Mouse (Mus musculus) neural tube, embryonic 13.5 days (tissue): ENCODE measurements at regions not wholly inside any gene's neighbourhood (a gene's known extent, or its start where the extent isn't known, plus 50 kb on each side); places are given as distances from the start of the nearest gene placed in this dataset.

Experiments used
- ATAC-seq: fragments of 200-750 bp; cut with Nextera tagmentation; 2 replicates; pipeline ENCODE4 v1.8.0; 2017; ENCODE audit warnings: low read depth, mild to moderate bottlenecking, moderate TSS enrichment, moderate library complexity
- H3K27ac ChIP-seq: fragments of 300-500 bp; sonication (generic); replicated peaks from 2 replicates; pipeline ENCODE4 v1.5.1; 2015; ENCODE audit warnings: moderate library complexity, mild to moderate bottlenecking, inconsistent platforms
- H3K27me3 ChIP-seq: fragments of 300-500 bp; sonication (generic); 2 replicates; pipeline ENCODE4 v1.6.1; 2015; ENCODE audit warnings: mild to moderate bottlenecking, inconsistent platforms
- H3K36me3 ChIP-seq: fragments of 300-500 bp; sonication (generic); 2 replicates; pipeline ENCODE4 v1.6.1; 2015; ENCODE audit warnings: mild to moderate bottlenecking, inconsistent platforms
- H3K4me1 ChIP-seq: fragments of 300-500 bp; sonication (generic); replicated peaks from 2 replicates; pipeline ENCODE4 v1.6.1; 2015; ENCODE audit warnings: inconsistent platforms
- H3K4me2 ChIP-seq: fragments of 300-500 bp; sonication (generic); 2 replicates; pipeline ENCODE4 v1.6.1; 2015; ENCODE audit warnings: inconsistent platforms, mild to moderate bottlenecking, moderate library complexity
- H3K4me3 ChIP-seq: fragments of 300-500 bp; sonication (generic); 2 replicates; pipeline ENCODE4 v1.5.1; 2015; ENCODE audit warnings: mild to moderate bottlenecking, inconsistent platforms
- H3K9ac ChIP-seq: fragments of 300-500 bp; sonication (generic); 2 replicates; pipeline ENCODE4 v1.6.1; 2015; ENCODE audit warnings: moderate library complexity, mild to moderate bottlenecking, inconsistent platforms
- H3K9me3 ChIP-seq: fragments of 300-500 bp; sonication (generic); 2 replicates; pipeline ENCODE4 v1.6.1; 2016; ENCODE audit warnings: inconsistent platforms
- WGBS: fragments of 180-500 bp; shearing (Covaris S2); methylation state at CpG from one replicate; pipeline ENCODE4 v1.1.7; 2015; 5-methylcytosine and 5-hydroxymethylcytosine counted together

DNA sequence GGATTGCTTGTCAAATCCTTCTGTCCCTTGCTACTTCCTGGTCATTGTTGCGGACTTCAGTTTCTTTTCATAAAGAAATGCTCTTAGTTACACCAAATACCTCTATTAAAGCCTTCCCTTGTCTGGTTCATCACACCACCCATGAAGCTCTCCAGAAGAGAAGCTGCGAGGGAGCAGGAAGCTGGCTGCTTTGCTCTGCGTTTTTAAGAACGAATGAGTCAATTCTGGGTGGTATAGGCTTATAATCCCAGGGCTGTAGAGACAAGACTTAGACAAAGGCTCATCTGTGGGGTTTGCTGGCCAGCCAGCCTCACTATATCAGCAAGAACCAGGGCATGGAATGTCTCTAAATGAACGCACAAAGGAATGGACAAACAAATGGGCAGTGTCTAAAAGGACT is 124.4 kb downstream of the Maf start:
- no peak overlapping the region for H3K27ac ChIP-seq
- ATAC-seq, result no peak
- H3K36me3 ChIP-seq, result no peaks in the 10 kb centered on the region
- whole genome bisulfite sequencing, result 83% methylated on average over 5 of the region's 5 CpGs
- H3K9ac ChIP-seq, result no peak overlapping the region
- no peaks in the 10 kb centered on the region for H3K9me3 ChIP-seq
- H3K4me2 ChIP-seq, result no peak overlapping the region
- H3K4me1 ChIP-seq, result 0 out of 2 replicates have a peak, but pooled peaks cover 6% of the 10 kb centered on the region
- no peak overlapping the region for H3K4me3 ChIP-seq
- H3K27me3 ChIP-seq, result no peaks in the 10 kb centered on the region

DNA sequence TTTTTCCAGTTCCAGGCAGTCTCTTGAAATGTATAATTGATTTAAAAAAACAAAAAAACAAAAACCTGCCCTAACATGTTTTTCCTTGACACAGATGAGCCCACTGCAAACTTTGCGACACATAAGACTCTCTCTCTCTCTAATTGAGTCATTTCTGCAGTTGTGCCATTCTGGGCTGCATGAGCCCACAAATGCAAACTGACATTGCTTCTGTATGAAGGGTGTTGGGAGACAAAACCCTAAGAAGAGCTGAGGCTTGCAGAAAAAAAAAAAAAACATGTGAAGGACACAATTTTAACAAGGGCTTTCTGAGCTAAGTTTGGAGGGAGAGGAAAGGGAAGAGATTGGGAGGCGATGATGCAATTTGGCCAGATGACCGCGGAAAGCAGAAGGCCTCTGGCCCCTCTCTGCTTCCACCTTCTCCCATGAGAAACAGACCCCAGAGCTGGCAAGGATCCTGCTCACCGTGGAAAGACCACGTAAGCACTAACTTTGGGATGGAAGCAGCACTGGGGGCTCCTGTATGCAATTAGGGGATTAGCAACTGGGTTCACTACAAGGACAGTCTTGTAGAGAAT is 125.6 kb downstream of the Maf start:
- ATAC-seq, result no peak
- WGBS, result 90% methylated on average over 6 of the region's 6 CpGs
- no peaks in the 10 kb centered on the region for H3K27me3 ChIP-seq
- 0 out of 2 replicates have a peak, but pooled peaks cover 6% of the 10 kb centered on the region for H3K4me1 ChIP-seq
- no peaks in the 10 kb centered on the region for H3K36me3 ChIP-seq
- H3K27ac ChIP-seq, result no peak overlapping the region
- H3K9ac ChIP-seq, result no peak overlapping the region
- no peak overlapping the region for H3K4me2 ChIP-seq
- H3K4me3 ChIP-seq, result no peak overlapping the region
- H3K9me3 ChIP-seq, result no peaks in the 10 kb centered on the region

DNA sequence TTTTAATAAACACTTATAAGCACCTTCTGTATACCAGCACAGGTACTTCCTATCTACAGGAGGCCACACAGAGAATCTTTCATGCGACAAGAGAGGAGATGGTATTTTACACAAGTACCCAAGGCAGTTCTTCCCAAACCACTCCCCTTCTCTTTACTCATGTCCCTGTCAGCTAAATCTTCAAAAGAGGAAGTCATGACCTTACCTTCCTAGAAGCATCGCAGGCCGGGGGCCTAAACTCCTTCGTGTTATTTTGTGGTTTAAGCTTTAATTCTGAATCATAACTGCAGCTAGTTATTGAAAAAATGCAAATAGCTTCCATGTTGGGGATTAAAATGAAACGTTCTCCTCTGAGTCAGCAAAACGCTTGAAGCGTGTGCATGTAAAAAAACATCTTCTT is 139.2 kb downstream of the Maf start:
- Histone ChIP-seq H3K4me2 (no peak overlapping the region), H3K9ac (no peak overlapping the region), H3K27me3 (no peaks in the 10 kb centered on the region), H3K4me3 (no peak overlapping the region), H3K4me1 (no peaks in the 10 kb centered on the region), H3K27ac (no peak overlapping the region), H3K36me3 (no peaks in the 10 kb centered on the region), H3K9me3 (no peaks in the 10 kb centered on the region)
- ATAC-seq, result no peak
- WGBS, result 84% methylated on average over 7 of the region's 7 CpGs

DNA sequence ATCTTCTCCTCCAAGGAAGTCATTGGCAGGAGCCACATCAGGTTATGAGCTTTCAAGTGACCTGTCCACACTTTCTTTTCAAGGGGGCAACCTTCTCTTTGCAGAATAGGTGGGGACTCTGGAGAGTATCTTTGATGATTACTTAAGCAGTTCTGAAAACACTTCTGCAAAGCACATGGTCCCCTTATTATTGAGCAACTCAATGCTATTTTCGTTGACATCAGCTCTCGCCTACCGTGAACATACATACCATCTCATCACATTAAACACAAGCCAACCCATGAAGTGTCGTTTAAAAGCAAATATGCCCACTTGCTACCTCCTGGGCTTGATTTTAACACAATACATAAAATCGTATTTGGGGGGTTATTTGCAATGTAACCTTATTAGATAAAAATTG is 141.8 kb downstream of the Maf start:
- no peak overlapping the region for H3K4me2 ChIP-seq
- no peaks in the 10 kb centered on the region for H3K27me3 ChIP-seq
- H3K9me3 ChIP-seq, result no peaks in the 10 kb centered on the region
- no peak for ATAC-seq
- no peak overlapping the region for H3K27ac ChIP-seq
- no peaks in the 10 kb centered on the region for H3K4me1 ChIP-seq
- no peak overlapping the region for H3K9ac ChIP-seq
- H3K4me3 ChIP-seq, result no peak overlapping the region
- H3K36me3 ChIP-seq, result no peaks in the 10 kb centered on the region
- 85% methylated on average over 5 of the region's 5 CpGs for WGBS

DNA sequence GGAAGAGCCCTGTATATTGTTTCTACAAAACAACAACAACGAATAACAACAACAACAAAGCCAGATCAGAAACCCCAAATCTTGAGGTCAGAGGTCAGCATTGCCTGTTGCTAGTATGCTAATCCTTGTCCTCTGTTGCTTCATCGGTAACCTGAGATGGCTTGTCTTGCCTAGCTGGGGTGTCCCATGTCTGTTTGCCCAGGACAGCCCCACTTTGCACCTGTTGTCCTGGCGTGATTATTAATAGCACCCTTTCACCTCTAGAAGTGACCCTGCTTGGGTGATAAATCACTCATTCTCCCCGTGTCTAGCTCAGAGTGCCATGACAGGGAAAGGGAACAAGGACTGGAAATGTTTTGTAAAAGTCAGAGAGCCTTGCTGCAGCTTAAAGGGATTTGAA is 145.2 kb downstream of the Maf start:
- WGBS, result 37% methylated on average over 4 of the region's 4 CpGs
- H3K9me3 ChIP-seq, result no peaks in the 10 kb centered on the region
- no peaks in the 10 kb centered on the region for H3K27me3 ChIP-seq
- no peaks in the 10 kb centered on the region for H3K36me3 ChIP-seq
- no peak overlapping the region for H3K4me2 ChIP-seq
- H3K27ac ChIP-seq, result no peak overlapping the region
- no peak overlapping the region for H3K4me3 ChIP-seq
- no peak overlapping the region for H3K9ac ChIP-seq
- no peaks in the 10 kb centered on the region for H3K4me1 ChIP-seq
- ATAC-seq, result no peak

DNA sequence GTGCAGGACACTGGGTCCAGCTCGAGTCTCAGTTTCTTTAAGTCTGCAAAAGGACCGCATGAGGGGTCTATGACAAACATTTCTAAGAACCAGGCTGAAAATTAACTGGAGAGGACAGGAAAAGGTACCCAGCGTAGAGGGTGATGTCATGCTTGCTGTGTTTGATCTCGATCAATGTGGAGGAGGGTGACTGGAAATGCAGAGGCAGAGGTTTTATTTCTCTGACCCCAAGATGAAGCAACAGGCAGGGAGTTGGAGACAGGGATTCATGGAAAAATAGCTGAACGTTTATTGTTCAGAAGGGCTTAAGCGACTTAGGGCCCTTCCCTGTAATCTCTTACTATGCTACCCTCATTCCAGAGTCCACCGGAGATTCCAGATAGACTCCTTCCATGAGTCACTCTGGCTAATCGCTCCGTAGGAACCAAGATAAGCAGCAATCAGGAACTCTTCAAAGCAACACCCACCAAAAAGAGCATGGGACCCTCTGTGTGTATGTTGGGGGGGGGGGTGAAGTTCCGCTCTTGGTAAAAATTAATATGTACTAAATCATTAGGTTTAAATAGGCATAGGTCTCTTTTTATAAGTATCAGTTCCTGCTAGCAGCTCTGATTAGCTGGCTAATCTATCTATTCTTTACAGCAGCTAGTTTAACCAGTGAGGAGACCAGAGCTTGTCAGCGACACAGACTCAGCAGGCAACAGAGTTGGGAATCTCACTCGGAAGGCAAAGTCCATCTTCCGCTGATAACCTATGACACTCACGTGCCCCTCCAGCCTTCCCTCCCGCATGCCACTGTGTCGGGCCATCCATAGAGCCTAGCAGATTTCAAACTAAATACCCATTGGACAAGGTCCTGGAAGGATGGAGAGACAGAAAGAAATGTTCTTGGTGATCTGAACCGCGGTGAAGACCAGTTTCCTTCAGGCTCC is 146.3 kb downstream of the Maf start:
- no peaks in the 10 kb centered on the region for H3K36me3 ChIP-seq
- no peak overlapping the region for H3K4me2 ChIP-seq
- H3K27ac ChIP-seq, result no peak overlapping the region
- no peaks in the 10 kb centered on the region for H3K9me3 ChIP-seq
- H3K27me3 ChIP-seq, result no peaks in the 10 kb centered on the region
- WGBS, result 86% methylated on average over 18 of the region's 18 CpGs
- H3K4me1 ChIP-seq, result no peaks in the 10 kb centered on the region
- H3K4me3 ChIP-seq, result no peak overlapping the region
- no peak for ATAC-seq
- H3K9ac ChIP-seq, result no peak overlapping the region

DNA sequence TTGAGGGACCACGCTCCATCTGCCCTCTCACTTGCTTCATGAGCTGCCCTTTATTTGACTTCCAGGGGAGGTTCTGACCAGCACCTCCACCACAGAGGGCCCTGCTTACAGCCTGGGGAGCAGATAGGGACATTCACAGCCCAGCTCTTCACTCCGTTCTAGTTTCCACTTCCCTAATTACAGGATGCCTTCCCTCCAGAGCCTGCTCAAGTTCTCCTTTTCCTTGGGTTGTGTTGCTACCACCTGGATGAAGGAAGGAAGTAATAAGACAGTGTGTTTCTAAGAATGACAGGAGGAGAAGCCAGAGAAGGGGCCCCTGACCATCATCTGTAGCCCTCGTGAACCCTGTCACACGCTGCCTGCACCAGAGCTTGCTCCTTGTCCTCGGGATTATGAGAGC is 152.1 kb downstream of the Maf start:
- 88% methylated on average over 5 of the region's 5 CpGs for WGBS
- H3K4me3 ChIP-seq, result no peak overlapping the region
- H3K27ac ChIP-seq, result no peak overlapping the region
- H3K4me2 ChIP-seq, result no peak overlapping the region
- no peak for ATAC-seq
- no peaks in the 10 kb centered on the region for H3K4me1 ChIP-seq
- H3K27me3 ChIP-seq, result no peaks in the 10 kb centered on the region
- H3K9me3 ChIP-seq, result no peaks in the 10 kb centered on the region
- no peak overlapping the region for H3K9ac ChIP-seq
- H3K36me3 ChIP-seq, result no peaks in the 10 kb centered on the region

DNA sequence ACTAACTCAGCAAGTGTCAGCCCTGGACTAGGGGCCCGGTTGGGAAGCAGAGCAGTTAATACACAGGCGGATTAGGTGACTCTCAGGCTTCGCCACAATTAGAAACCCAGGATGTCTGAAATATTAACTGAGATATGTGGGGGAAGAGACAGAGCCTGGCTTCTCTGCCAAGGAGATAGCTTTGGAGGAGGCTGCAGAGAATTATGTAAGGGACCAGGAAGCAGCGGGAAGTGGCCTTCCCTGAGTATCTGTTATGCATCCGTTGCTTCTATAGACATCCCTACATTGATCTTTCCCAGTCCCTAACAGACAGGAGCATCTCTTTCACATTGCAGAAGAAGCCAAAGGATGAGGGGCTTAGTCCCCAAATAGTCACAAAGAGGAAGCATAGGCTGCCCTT is 153.4 kb downstream of the Maf start:
- WGBS, result 88% methylated on average over 5 of the region's 5 CpGs
- H3K9ac ChIP-seq, result no peak overlapping the region
- no peak for ATAC-seq
- no peaks in the 10 kb centered on the region for H3K27me3 ChIP-seq
- no peak overlapping the region for H3K4me3 ChIP-seq
- no peaks in the 10 kb centered on the region for H3K4me1 ChIP-seq
- H3K9me3 ChIP-seq, result no peaks in the 10 kb centered on the region
- H3K4me2 ChIP-seq, result no peak overlapping the region
- no peak overlapping the region for H3K27ac ChIP-seq
- H3K36me3 ChIP-seq, result no peaks in the 10 kb centered on the region

DNA sequence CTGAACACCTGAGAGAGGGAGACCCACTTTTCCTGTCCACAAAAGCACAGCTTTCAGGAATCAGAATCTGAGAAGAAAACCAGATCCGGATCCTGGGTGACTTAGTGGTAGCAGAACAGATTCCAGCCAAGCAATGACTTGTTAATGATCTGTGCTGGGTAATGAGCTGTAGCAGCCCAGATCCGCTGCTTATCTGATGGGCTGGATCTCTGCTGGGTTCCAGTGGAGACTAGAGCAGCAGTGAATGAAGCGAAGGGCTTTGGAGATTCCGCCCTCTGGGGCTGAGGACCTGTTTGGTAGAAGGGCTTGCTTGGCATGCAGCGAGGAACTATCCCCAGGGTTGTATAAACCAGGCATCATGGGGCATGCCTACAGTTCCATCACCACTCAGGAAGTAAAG is 156.3 kb downstream of the Maf start:
- Histone ChIP-seq H3K4me3 (no peak overlapping the region), H3K9me3 (no peaks in the 10 kb centered on the region), H3K9ac (no peak overlapping the region), H3K27me3 (no peaks in the 10 kb centered on the region), H3K27ac (no peak overlapping the region), H3K4me1 (no peaks in the 10 kb centered on the region; the same call in 1 of the 2 replicates), H3K4me2 (no peak overlapping the region), H3K36me3 (no peaks in the 10 kb centered on the region)
- WGBS, result 72% methylated on average over 5 of the region's 5 CpGs
- ATAC-seq, result no peak

DNA sequence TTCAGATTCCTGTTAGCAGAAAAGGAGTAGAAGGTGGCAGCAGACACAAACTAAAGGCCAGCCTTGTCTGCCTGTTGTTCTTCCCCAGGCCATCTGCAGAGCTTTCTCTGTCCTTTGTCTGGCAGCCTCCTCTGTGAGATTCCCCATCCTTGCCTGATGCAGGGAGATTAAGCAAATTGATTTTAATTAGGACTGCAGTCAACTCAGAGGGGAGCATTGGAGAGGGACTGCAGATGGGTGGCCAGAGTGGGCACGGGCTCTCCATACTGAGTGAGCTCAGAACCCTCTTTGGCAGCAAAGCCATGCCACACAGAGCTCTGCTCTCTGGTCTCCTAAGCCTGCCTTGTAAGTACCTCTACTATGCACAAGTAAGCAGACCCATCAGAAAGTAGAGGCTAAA is 158.5 kb downstream of the Maf start:
- Histone ChIP-seq H3K9ac (no peak overlapping the region), H3K4me3 (no peak overlapping the region), H3K36me3 (no peaks in the 10 kb centered on the region), H3K27ac (no peak overlapping the region), H3K27me3 (no peaks in the 10 kb centered on the region), H3K4me1 (no peaks in the 10 kb centered on the region; the same call in 1 of the 2 replicates), H3K9me3 (no peaks in the 10 kb centered on the region), H3K4me2 (no peak overlapping the region)
- WGBS, result 63% methylated on average over 1 of the region's 1 CpGs
- no peak for ATAC-seq

DNA sequence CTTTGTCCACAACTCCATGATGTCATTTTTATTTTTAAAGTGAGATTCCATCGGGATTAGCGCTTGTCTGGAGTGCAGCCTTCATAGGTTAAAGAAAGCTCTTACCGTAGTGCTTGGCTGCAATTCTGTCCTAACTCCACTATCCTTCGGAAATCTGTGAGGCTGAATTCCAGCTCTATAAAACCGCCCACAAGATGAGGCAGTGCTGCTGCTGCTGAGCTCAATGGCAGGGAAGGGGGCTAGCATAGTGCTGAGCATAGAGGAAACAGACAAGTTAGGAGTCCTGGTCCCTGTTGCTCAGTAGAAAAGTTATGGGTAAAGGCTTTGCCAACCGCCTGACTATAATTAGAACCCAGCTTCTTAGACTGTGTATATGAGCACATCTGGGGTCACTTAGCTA is 163.5 kb downstream of the Maf start:
- Histone ChIP-seq H3K4me1 (no peaks in the 10 kb centered on the region; the same call in 1 of the 2 replicates), H3K4me3 (no peak overlapping the region), H3K9me3 (no peaks in the 10 kb centered on the region), H3K9ac (no peak overlapping the region), H3K27ac (no peak overlapping the region), H3K36me3 (no peaks in the 10 kb centered on the region), H3K4me2 (no peak overlapping the region), H3K27me3 (no peaks in the 10 kb centered on the region)
- 60% methylated on average over 6 of the region's 6 CpGs for WGBS
- ATAC-seq, result no peak

DNA sequence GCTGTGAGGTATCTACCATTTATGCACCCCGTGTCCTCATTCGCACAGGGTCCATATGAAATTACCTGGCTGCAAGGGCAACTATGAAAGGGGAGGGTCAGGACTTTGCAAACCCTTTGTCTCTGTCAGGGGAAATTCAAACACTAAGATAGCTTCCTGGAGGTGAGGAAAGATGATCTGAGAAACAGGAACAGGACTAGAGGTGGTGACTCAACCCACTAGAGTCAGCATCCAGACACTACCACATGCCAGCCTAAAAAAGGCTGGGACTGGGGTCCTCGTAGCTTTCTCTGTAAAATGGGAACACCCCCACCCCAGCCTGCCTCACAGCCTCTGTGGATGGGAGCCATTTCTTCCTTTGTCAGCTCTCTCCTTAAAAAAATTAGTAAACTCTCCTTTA is 164.7 kb downstream of the Maf start:
- Histone ChIP-seq H3K4me3 (no peak overlapping the region), H3K9ac (no peak overlapping the region), H3K27ac (no peak overlapping the region), H3K36me3 (no peaks in the 10 kb centered on the region), H3K27me3 (no peaks in the 10 kb centered on the region), H3K9me3 (no peaks in the 10 kb centered on the region), H3K4me2 (no peak overlapping the region), H3K4me1 (0 out of 2 replicates have a peak, but pooled peaks cover 5% of the 10 kb centered on the region)
- 92% methylated on average over 3 of the region's 3 CpGs for WGBS
- no peak for ATAC-seq
